Mouse (Mus musculus) embryonic fibroblast, embryonic 13.5 days (primary cell): ENCODE measurements at regions not wholly inside any gene's neighbourhood (a gene's known extent, or its start where the extent isn't known, plus 50 kb on each side); places are given as distances from the start of the nearest gene placed in this dataset.

ENCODE experiments used
- CTCF ChIP-seq: IDR thresholded peaks from 2 replicates; pipeline ENCODE4 v1.5.1; 2011; ENCODE audit warnings: mild to moderate bottlenecking, control low read depth, low read length, moderate library complexity, borderline replicate concordance; ENCODE audit not compliant: insufficient read depth
- POLR2A ChIP-seq: IDR thresholded peaks from 2 replicates; pipeline ENCODE4 v1.6.1; 2011; ENCODE audit warnings: low read depth, mild to moderate bottlenecking, control low read depth, low read length, moderate library complexity

GRCm38 (mm10) chr16:78641205-78641604 lies 64.7 kb upstream of the D16Ertd472e start:
- TF ChIP-seq POLR2A = no peak
- no peak for TF ChIP-seq CTCF
